Mouse (Mus musculus) embryonic facial prominence, embryonic 13.5 days (tissue): ENCODE data around the gene Gm29564. TPM values are rescaled to one million over a fixed set of nuclear protein-coding genes. Genes with fewer than 3 reads are reported as not detected.
"Not testable (repeated sequence)": the region's sequence is repeated elsewhere in the genome, so short reads cannot be mapped to it uniquely, and the experiment has no call there.

Source experiments
- ATAC-seq: fragments of 200-750 bp; cut with Nextera tagmentation; 2 replicates; pipeline ENCODE4 v1.8.0; 2017; ENCODE audit warnings: low read depth; ENCODE audit not compliant: insufficient number of reproducible peaks, insufficient read depth, low FRiP score, low TSS enrichment
- H3K27ac ChIP-seq: fragments of 300-500 bp; sonication (generic); 2 replicates; pipeline ENCODE4 v1.5.1; 2015; ENCODE audit warnings: moderate library complexity, mild to moderate bottlenecking, inconsistent platforms
- H3K27me3 ChIP-seq: fragments of 300-500 bp; sonication (generic); 2 replicates; pipeline ENCODE4 v1.6.1; 2015; ENCODE audit warnings: mild to moderate bottlenecking, inconsistent platforms
- H3K36me3 ChIP-seq: fragments of 300-500 bp; sonication (generic); 2 replicates; pipeline ENCODE4 v1.6.1; 2015; ENCODE audit warnings: mild to moderate bottlenecking, inconsistent platforms
- H3K4me1 ChIP-seq: fragments of 300-500 bp; sonication (generic); 2 replicates; pipeline ENCODE4 v1.6.1; 2015; ENCODE audit warnings: inconsistent platforms
- H3K4me2 ChIP-seq: fragments of 300-500 bp; sonication (generic); 2 replicates; pipeline ENCODE4 v1.6.1; 2015; ENCODE audit warnings: moderate library complexity, mild to moderate bottlenecking, inconsistent platforms
- H3K4me3 ChIP-seq: fragments of 300-500 bp; sonication (generic); 2 replicates; pipeline ENCODE4 v1.5.1; 2015; ENCODE audit warnings: mild to moderate bottlenecking, inconsistent platforms
- H3K9ac ChIP-seq: fragments of 300-500 bp; sonication (generic); 2 replicates; pipeline ENCODE4 v1.6.1; 2015; ENCODE audit warnings: mild to moderate bottlenecking, inconsistent platforms
- H3K9me3 ChIP-seq: fragments of 300-500 bp; sonication (generic); 2 replicates; pipeline ENCODE4 v1.6.1; 2016; ENCODE audit warnings: inconsistent platforms
- WGBS: fragments of 180-500 bp; shearing (Covaris S2); methylation state at CpG from one replicate; pipeline ENCODE4 v1.1.7; 2015; ENCODE audit warnings: mixed read lengths; 5-methylcytosine and 5-hydroxymethylcytosine counted together
- polyA plus RNA-seq: library from polyadenylated mRNA; unstranded; fragments of >200 nt; fragmentation: Nextera tagmentation; extraction: Ambion mirVana; gene quantifications from 2 replicates; pipeline ENCODE4 v1.2.1, GENCODE M21; 2015

Gm29564 gene
- polyA plus RNA-seq, result not detected in 2 replicates

DNA sequence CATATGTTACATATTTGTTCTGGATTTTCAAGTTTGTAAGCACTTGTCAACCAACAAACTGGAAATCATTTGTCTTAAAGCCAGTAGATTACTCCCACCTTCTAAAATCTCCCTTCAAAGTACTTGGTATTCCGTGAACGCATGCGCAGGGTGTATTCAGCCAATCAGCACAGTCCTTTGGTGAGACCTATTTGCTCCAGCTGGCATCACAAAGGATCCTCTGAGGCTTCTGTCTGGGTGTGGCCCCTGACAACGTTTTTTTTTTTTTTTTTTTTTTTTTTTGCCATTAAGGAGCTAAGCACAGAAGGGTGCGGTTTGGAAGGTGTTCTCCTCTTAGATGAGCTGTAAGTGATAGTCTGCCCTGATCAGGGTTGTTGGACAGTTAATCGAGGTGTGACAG is at the start of gene Gm29564:
TSS of gene Gm29564 (plus strand) at position 301 of the 400 bp plus-strand sequence.
- no CpG with 5 or more reads among the region's 6 CpGs for WGBS
- not testable (repeated sequence) for H3K4me2 ChIP-seq, H3K27ac ChIP-seq, H3K27me3 ChIP-seq, H3K9ac ChIP-seq, H3K9me3 ChIP-seq, H3K4me3 ChIP-seq, ATAC-seq, H3K4me1 ChIP-seq, H3K36me3 ChIP-seq

Other genes starting within 250 kb of the Gm29564 start
- gene Gm20867, start 249.8 kb upstream of the Gm29564 start, polyA plus RNA-seq, result not detected in 2 replicates